Mouse (Mus musculus) heart, postnatal 0 days (tissue): ENCODE measurements at regions not wholly inside any gene's neighbourhood (a gene's known extent, or its start where the extent isn't known, plus 50 kb on each side); places are given as distances from the start of the nearest gene placed in this dataset.

ENCODE experiments used
- ATAC-seq: fragments of 200-750 bp; cut with Nextera tagmentation; 2 replicates; pipeline ENCODE4 v1.8.0; 2017; ENCODE audit warnings: low read depth, moderate number of reproducible peaks, moderate library complexity; ENCODE audit not compliant: insufficient read depth
- DNase-seq: peaks from one replicate; pipeline ENCODE4 v3.0.0-alpha.2; 2016; ENCODE audit warnings: low spot score
- H3K27ac ChIP-seq: fragments of 300-500 bp; sonication (generic); 2 replicates; pipeline ENCODE4 v1.5.1; 2014; ENCODE audit warnings: low read depth, mild to moderate bottlenecking
- H3K27me3 ChIP-seq: fragments of 300-500 bp; sonication (generic); 2 replicates; pipeline ENCODE4 v1.6.1; 2014; ENCODE audit warnings: low read length, mixed read lengths; ENCODE audit not compliant: control insufficient read depth, insufficient read depth
- H3K36me3 ChIP-seq: fragments of 300-500 bp; sonication (generic); replicated peaks from 2 replicates; pipeline ENCODE4 v1.6.1; 2014; ENCODE audit warnings: low read length, mixed read lengths; ENCODE audit not compliant: control insufficient read depth, insufficient read depth
- H3K4me1 ChIP-seq: fragments of 300-500 bp; sonication (generic); 2 replicates; pipeline ENCODE4 v1.6.1; 2014; ENCODE audit warnings: antibody characterized with exemption; ENCODE audit not compliant: control insufficient read depth, insufficient read depth
- H3K4me2 ChIP-seq: fragments of 300-500 bp; sonication (generic); 2 replicates; pipeline ENCODE4 v1.6.1; 2014; ENCODE audit warnings: low read depth, mild to moderate bottlenecking, low read length, moderate library complexity
- H3K4me3 ChIP-seq: fragments of 300-500 bp; sonication (generic); 2 replicates; pipeline ENCODE4 v1.5.1; 2014; ENCODE audit warnings: low read depth, low read length
- H3K9ac ChIP-seq: fragments of 300-500 bp; sonication (generic); replicated peaks from 2 replicates; pipeline ENCODE4 v1.6.1; 2014; ENCODE audit warnings: low read depth, low read length, mixed read lengths
- H3K9me3 ChIP-seq: fragments of 300-500 bp; sonication (generic); replicated peaks from 2 replicates; pipeline ENCODE4 v1.6.1; 2016; ENCODE audit warnings: low read length; ENCODE audit not compliant: control insufficient read depth
- CTCF ChIP-seq: IDR thresholded peaks from 2 replicates; pipeline ENCODE4 v1.5.1; 2016; ENCODE audit warnings: antibody characterized with exemption, control low read depth, low read depth
- EP300 ChIP-seq: IDR thresholded peaks from 2 replicates; pipeline ENCODE4 v1.6.1; 2016; ENCODE audit warnings: antibody characterized with exemption, low read depth
- WGBS: fragments of 180-500 bp; shearing (Covaris S2); extraction: QIAGEN DNeasy Blood & Tissue Kit; methylation state at CpG from one replicate; pipeline ENCODE4 v1.1.7; 2014; 5-methylcytosine and 5-hydroxymethylcytosine counted together

DNA sequence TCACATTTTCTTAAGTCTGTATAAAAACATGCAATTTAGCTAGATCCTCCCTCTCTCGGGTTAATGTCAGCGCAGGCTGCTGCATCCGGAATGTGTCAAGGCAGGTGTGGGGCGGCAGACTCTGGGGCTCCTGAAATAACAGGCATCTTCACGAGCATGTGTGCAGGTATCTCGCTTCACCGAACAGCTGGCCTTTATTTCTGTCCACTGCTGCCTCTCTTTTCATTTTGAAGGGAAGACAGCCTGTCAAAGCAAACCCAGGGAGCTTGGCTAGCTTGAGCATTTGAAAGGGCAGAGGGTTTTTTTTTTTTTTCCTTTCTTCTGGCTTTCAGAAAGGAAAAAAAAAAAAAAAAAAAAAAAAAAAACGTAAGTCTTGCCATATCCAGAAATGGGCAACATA is 230.4 kb upstream of the Xylt1 start:
- ATAC-seq, result no peak
- H3K4me2 ChIP-seq, result no peak overlapping the region

DNA sequence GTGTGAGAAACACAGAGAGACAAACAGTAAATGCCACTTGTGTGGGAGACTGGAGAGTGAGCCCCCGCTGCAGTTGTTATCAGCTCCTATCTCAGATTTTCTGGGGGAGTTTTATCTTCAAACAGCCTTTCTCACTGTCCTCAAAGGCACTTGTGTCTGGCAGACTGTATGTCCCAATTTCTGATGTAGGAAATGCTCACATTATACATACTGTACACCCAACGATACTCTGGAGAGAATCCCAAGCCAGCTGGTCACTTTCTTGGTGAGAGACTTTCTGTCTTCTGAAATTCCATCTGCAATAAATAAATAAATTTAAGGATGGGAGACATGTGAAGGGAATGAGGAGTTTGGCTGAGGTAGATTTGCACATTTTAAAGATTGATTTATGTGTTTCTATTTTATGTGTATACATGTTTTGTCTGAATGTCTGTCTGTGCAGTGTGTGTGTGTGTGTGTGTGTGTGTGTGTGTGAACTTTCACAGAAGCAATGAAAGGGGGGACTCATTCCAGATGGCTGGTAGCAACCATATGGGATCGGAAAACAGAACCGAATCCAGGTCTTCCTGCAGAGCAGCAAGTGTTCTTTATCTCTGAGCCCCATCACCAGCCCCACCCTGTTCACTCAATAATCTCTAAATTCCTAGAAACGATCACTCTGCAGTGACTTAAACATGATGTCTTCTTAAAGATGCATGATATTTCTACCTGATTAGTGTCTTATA is 226.8 kb upstream of the Xylt1 start:
- Histone ChIP-seq H3K9ac (no peak overlapping the region), H3K27me3 (no peaks in the 10 kb centered on the region), H3K4me1 (no peaks in the 10 kb centered on the region), H3K4me2 (no peak overlapping the region), H3K27ac (no peak overlapping the region), H3K4me3 (no peak overlapping the region), H3K36me3 (no peaks in the 10 kb centered on the region), H3K9me3 (no peaks in the 10 kb centered on the region)
- WGBS, result 55% methylated on average over 5 of the region's 5 CpGs
- no peak for DNase-seq
- TF ChIP-seq CTCF (no peak), EP300 (no peak)
- no peak for ATAC-seq

More for the DNA sequence above, 230.4 kb upstream of the Xylt1 start:
- DNase-seq, result no peak
- Histone ChIP-seq H3K27me3 (no peaks in the 10 kb centered on the region), H3K36me3 (no peaks in the 10 kb centered on the region), H3K9ac (no peak overlapping the region), H3K27ac (no peak overlapping the region), H3K4me3 (no peak overlapping the region), H3K9me3 (no peaks in the 10 kb centered on the region), H3K4me1 (no peaks in the 10 kb centered on the region)
- WGBS, result 61% methylated on average over 8 of the region's 8 CpGs
- TF ChIP-seq CTCF (no peak), EP300 (no peak)

DNA sequence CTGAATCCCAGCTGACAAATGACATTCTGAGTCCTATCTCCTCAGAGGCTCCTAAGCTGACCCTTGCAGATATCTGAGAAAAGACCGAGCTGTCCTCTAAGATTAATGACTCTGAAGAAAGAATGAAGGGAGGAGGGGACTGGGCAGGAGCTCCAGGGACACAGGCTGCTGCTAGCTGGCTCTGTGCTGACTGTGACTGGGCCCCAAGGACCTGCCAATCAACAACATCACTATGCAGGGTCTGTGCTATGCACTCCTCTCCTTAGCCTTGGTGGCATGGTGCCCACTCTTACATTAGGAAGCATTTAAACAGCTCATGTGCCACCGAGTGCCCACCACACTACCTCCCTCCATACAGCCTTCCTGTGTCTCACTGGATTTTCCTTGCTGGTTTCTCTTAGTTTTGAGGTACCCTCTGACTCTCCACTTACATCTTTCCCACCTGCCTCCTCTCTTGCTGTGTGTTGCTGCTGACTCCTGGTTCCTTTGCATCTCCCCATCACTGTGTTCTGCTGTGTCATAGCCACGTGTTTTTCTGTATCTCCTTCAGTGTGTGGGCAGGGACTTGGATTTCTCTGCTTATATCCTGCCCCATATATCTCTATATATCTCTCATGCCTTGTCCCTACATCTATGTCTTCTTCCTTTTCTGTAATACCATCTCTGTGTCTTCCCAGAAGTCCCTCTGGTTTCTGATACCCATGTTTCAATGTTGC is 219.4 kb upstream of the Xylt1 start:
- no peaks in the 10 kb centered on the region for H3K9me3 ChIP-seq
- ATAC-seq (no peak), DNase-seq (no peak)
- H3K4me2 ChIP-seq, result no peak overlapping the region
- WGBS, result 39% methylated on average over 3 of the region's 3 CpGs
- TF ChIP-seq EP300 (no peak), CTCF (no peak)
- H3K9ac ChIP-seq, result no peak overlapping the region
- H3K36me3 ChIP-seq, result no peaks in the 10 kb centered on the region
- H3K4me3 ChIP-seq, result no peak overlapping the region
- H3K27me3 ChIP-seq, result no peaks in the 10 kb centered on the region
- H3K4me1 ChIP-seq, result no peaks in the 10 kb centered on the region
- no peak overlapping the region for H3K27ac ChIP-seq

DNA sequence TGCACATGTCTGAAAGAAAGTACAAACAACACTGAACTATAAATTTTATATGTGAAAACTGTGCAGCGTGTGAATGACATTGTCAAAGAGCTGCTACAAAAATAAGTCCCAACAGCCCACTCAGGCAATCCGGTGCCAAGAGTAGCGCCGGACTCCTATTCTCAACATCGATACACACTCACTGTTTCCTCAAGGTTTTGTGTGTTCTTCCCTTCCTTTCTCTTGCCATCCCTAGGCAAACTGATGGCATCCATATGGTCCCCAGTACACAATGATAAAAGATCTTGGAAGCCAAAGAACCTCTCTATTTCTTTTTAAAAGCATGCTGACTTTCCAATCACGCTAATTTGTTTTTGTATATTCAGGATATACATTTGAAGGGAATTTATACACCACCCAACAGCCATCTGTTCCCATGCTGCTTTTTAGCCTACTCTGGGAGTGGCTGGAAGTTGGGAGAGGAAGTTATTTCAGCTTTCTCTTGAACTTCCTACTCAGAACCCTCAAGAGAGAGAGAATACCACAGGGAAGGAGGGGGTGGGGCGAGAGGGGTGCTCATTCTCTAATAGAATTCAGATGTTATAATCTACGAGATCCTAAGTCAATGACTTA is 205.9 kb upstream of the Xylt1 start:
- no peak overlapping the region for H3K4me3 ChIP-seq
- H3K4me2 ChIP-seq, result no peak overlapping the region
- TF ChIP-seq EP300, result no peak
- DNase-seq (no peak), ATAC-seq (no peak)
- H3K27ac ChIP-seq, result no peak overlapping the region
- 0 out of 2 replicates have a peak, but pooled peaks cover 3% of the 10 kb centered on the region for H3K9me3 ChIP-seq
- H3K27me3 ChIP-seq, result no peaks in the 10 kb centered on the region
- 74% methylated on average over 8 of the region's 8 CpGs for WGBS
- H3K9ac ChIP-seq, result no peak overlapping the region
- no peaks in the 10 kb centered on the region for H3K4me1 ChIP-seq
- H3K36me3 ChIP-seq, result no peaks in the 10 kb centered on the region

DNA sequence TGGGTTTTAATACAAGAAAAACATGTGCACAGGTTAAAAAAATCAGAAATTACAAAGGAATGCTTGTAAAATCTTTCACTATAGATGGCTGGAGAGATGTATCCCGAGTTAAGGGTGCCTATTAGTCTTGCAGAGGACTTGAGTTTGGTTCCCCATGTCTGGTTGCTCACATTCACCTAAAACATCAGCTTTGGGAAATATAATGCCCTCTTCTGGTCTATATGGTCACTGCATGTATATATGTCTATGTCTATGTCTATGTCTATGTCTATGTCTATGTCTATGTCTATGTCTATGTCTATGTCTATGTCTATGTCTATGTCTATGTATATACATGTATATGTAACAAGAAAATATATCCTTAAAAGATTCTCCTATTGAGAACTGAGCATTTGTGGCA is 196.8 kb upstream of the Xylt1 start:
- Histone ChIP-seq H3K4me3 (no peak overlapping the region), H3K27me3 (no peaks in the 10 kb centered on the region), H3K4me2 (no peak overlapping the region), H3K36me3 (no peaks in the 10 kb centered on the region), H3K9ac (no peak overlapping the region), H3K4me1 (no peaks in the 10 kb centered on the region), H3K9me3 (no peaks in the 10 kb centered on the region), H3K27ac (no peak overlapping the region)
- no peak for ATAC-seq
- TF ChIP-seq CTCF (no peak), EP300 (no peak)
- WGBS, result 36% methylated on average over 1 of the region's 1 CpGs
- DNase-seq, result no peak
